Mouse (Mus musculus) heart, adult 2 months (tissue): ENCODE data around the gene Nsun5.
"Not testable (repeated sequence)": the region's sequence is repeated elsewhere in the genome, so short reads cannot be mapped to it uniquely, and the experiment has no call there.

Source experiments
- CTCF ChIP-seq: fragments of 200-600 bp; IDR thresholded peaks from 2 replicates; pipeline ENCODE4 v1.8.1; 2022; ENCODE audit warnings: antibody characterized with exemption, mild to moderate bottlenecking, moderate library complexity
- EP300 ChIP-seq: fragments of 200-500 bp; IDR thresholded peaks from 2 replicates; pipeline ENCODE4 v1.6.1; 2011; ENCODE audit warnings: low read depth, low read length, control low read depth; ENCODE audit not compliant: insufficient read depth
- POLR2A ChIP-seq: fragments of 200-500 bp; IDR thresholded peaks from 2 replicates; pipeline ENCODE4 v1.6.1; 2011; ENCODE audit warnings: mild to moderate bottlenecking, low read depth, low read length, control low read depth; ENCODE audit not compliant: insufficient read depth

GRCm38 (mm10) chr5:135369196-135369595, 557 bp upstream of the Nsun5 start:
- TF ChIP-seq EP300, POLR2A, CTCF: not testable (repeated sequence)
